Mouse (Mus musculus) forebrain, postnatal 0 days (tissue): ENCODE data around the gene Atxn7l1. TPM values are rescaled to one million over a fixed set of nuclear protein-coding genes. Genes with fewer than 3 reads are reported as not detected.
A peak's percentile ranks its signal among the peaks of the same experiment; 100 is the strongest.

Experiments
- ATAC-seq: fragments of 200-750 bp; cut with Nextera tagmentation; 2 replicates; pipeline ENCODE4 v1.8.0; 2017; ENCODE audit warnings: mild to moderate bottlenecking, moderate library complexity
- DNase-seq: peaks from one replicate; pipeline ENCODE4 v3.0.0-alpha.2; 2015
- H3K27ac ChIP-seq: fragments of 300-500 bp; sonication (generic); 2 replicates; pipeline ENCODE4 v1.5.1; 2014; ENCODE audit warnings: low read depth, mild to moderate bottlenecking, antibody characterized with exemption, low read length, moderate library complexity, mixed read lengths
- H3K27me3 ChIP-seq: fragments of 300-500 bp; sonication (generic); 2 replicates; pipeline ENCODE4 v1.6.1; 2014; ENCODE audit warnings: mild to moderate bottlenecking, low read length, mixed read lengths; ENCODE audit not compliant: insufficient read depth
- H3K36me3 ChIP-seq: fragments of 300-500 bp; sonication (generic); 2 replicates; pipeline ENCODE4 v1.6.1; 2014; ENCODE audit warnings: mild to moderate bottlenecking, moderate library complexity; ENCODE audit not compliant: insufficient read depth
- H3K4me1 ChIP-seq: fragments of 300-500 bp; sonication (generic); 2 replicates; pipeline ENCODE4 v1.6.1; 2014; ENCODE audit warnings: antibody characterized with exemption; ENCODE audit not compliant: insufficient read depth
- H3K4me2 ChIP-seq: fragments of 300-500 bp; sonication (generic); 2 replicates; pipeline ENCODE4 v1.6.1; 2014; ENCODE audit warnings: low read depth, mild to moderate bottlenecking, moderate library complexity
- H3K4me3 ChIP-seq: fragments of 300-500 bp; sonication (generic); 2 replicates; pipeline ENCODE4 v1.5.1; 2014; ENCODE audit warnings: low read depth, low read length, mixed read lengths
- H3K9ac ChIP-seq: fragments of 300-500 bp; sonication (generic); 2 replicates; pipeline ENCODE4 v1.6.1; 2014; ENCODE audit warnings: mild to moderate bottlenecking
- H3K9me3 ChIP-seq: fragments of 300-500 bp; sonication (generic); 2 replicates; pipeline ENCODE4 v1.6.1; 2016; ENCODE audit warnings: low read length
- CTCF ChIP-seq: sonication (generic); IDR thresholded peaks from 2 replicates; pipeline ENCODE4 v1.5.1; 2016; ENCODE audit warnings: antibody characterized with exemption, control low read depth, low read depth
- WGBS: fragments of 180-500 bp; shearing (Covaris S2); extraction: QIAGEN DNeasy Blood & Tissue Kit; methylation state at CpG from one replicate; pipeline ENCODE4 v1.1.7; 2014; 5-methylcytosine and 5-hydroxymethylcytosine counted together
- polyA plus RNA-seq: library from polyadenylated mRNA; unstranded; fragments of >200 nt; fragmentation: Nextera tagmentation; extraction: Ambion mirVana; gene quantifications from 2 replicates; pipeline ENCODE4 v1.2.1, GENCODE M21; 2015
- total RNA-seq: library from RNA; depleted of rRNA; stranded (reverse); fragments of >200 nt; gene quantifications from 2 replicates; pipeline ENCODE4 v1.2.3, GENCODE M21; 2014; rRNA removed

Atxn7l1 gene
- total RNA-seq: 16.1 and 23.0 TPM in 2 replicates
- 18.2 TPM in 2 replicates for polyA plus RNA-seq

DNA sequence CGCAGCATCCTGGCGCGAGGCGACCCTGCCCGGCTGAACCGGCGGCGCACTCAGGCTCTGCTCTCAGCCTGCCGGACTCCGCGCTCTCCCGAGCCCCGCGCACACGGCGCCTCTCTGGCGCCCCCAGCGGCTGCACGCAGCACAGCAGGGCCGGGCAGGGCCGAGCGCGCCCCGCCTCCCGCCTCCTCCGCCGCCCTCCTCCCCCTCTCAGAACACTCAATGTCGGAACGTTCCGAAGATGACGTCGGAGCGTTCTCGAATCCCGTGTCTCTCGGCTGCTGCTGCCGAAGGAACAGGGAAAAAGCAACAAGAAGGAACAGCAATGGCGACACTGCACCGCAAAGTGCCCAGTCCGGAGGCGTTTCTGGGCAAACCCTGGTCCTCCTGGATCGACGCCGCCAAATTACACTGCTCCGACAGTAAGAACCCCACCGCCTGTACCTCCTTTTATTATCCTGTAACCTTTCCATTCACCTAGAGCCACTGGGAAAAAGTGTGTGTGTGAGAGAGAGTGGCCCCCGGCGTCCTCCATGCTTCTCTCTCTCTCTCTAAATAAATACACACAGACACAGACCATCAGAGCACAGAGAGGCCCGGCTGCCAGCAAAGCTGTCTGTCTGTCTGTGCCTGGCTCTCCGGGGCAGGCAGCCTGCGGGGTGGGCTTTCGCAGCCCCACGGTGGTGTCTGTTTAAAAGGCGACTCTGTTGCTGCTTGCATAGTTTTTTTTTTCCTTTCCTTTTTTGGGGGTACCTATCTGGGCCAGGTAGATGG, at the start of gene Atxn7l1:
Gene Atxn7l1 (plus strand): TSS at position 197 of the 771 bp plus-strand sequence.
- H3K9me3 ChIP-seq: no peaks in the 10 kb centered on the region
- H3K36me3 ChIP-seq: no peaks in the 10 kb centered on the region
- peaks cover 21% of the 10 kb centered on the region for H3K4me1 ChIP-seq
- no peaks in the 10 kb centered on the region; the same call in 1 of the 2 replicates for H3K27me3 ChIP-seq
- DNase-seq (peak; percentile 98), ATAC-seq (peak; percentile 97)
- peak within 1 kb of the TSS; percentile 64 for H3K4me3 ChIP-seq
- H3K27ac ChIP-seq: peak within 1 kb of the TSS; percentile 89
- TF ChIP-seq CTCF: peak; percentile 88
- H3K9ac ChIP-seq: peak within 1 kb of the TSS; percentile 64
- WGBS: under 1% methylated on average over 52 of the region's 54 CpGs
- H3K4me2 ChIP-seq: peak within 1 kb of the TSS; percentile 92

GRCm38 (mm10) chr12:33101627-33102026, 45.9 kb upstream of the Atxn7l1 start:
- no peak overlapping the region for H3K27ac ChIP-seq
- TF ChIP-seq CTCF: no peak
- H3K4me3 ChIP-seq: no peak overlapping the region
- ATAC-seq (peak; percentile 40; the same call in 1 of the 2 replicates), DNase-seq (no peak)
- H3K4me2 ChIP-seq: no peak overlapping the region
- no peaks in the 10 kb centered on the region for H3K9me3 ChIP-seq
- no peaks in the 10 kb centered on the region for H3K36me3 ChIP-seq
- H3K4me1 ChIP-seq: peaks cover 15% of the 10 kb centered on the region
- WGBS: 70% methylated on average over 8 of the region's 8 CpGs
- H3K27me3 ChIP-seq: no peaks in the 10 kb centered on the region
- no peak overlapping the region for H3K9ac ChIP-seq

DNA sequence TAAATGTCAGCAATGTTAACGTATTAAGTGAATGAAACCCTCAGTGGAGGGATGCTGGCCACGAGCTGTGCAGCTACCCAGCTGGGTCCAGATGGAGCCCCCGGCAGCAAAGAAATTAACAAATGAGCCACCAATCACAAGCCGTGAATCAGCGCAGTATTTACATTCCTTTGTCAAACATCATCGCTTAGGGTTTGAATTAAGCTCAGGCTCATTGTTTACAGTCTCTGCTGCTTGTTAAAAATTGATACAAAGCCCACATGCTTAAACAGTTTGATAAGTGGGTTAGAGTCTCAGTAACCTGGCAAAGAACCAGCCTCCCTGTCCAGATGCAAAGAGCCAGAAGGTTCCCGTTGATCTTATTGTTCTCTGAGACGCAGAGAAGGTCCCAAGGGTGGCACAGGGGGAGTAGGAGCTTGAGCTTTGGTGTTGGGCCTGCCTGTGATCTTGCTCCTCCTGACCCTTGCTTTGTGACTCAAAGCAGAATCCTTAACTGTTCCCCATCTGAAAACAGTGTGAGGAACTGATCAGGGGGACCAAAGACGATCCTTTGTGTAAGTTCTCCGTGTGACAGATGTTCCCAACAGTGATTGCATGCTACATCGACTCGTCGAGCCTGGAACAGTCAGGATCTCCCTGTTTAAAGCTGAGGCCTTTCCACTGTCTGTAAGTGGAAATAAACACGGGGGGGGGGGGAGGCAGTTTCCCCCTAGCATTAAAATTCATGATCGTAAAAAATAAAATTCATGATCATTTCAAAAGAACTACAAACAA, 45.0 kb upstream of the Atxn7l1 start:
- ATAC-seq (peak; percentile 44), DNase-seq (peak; percentile 36)
- H3K27ac ChIP-seq: no peak overlapping the region
- 13% methylated on average over 15 of the region's 15 CpGs for WGBS
- H3K9ac ChIP-seq: no peak overlapping the region
- no peak overlapping the region for H3K4me2 ChIP-seq
- no peaks in the 10 kb centered on the region for H3K9me3 ChIP-seq
- H3K27me3 ChIP-seq: no peaks in the 10 kb centered on the region
- H3K4me3 ChIP-seq: no peak overlapping the region
- no peaks in the 10 kb centered on the region for H3K36me3 ChIP-seq
- peaks cover 20% of the 10 kb centered on the region for H3K4me1 ChIP-seq
- TF ChIP-seq CTCF: no peak

DNA sequence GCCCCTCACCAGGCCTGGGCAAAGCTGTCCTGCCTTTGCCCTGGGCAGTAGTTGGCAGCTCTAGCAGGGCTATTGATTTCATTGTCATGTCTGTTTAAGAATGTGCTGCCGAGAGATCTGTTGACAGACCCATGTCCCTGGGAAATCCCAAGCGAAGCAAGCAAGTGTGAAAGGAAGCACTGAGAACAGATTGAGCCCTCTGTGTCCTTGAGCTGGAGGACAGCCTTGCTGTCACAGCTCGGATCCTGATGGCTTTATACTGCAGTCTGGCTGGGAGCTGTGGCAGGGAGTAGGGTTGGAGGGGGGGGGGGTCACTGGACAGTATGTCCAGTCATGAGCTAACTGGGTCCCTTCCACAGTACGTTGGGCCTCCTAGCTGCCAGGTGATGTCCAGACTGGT, 41.8 kb upstream of the Atxn7l1 start:
- WGBS: 58% methylated on average over 4 of the region's 4 CpGs
- no peaks in the 10 kb centered on the region for H3K27me3 ChIP-seq
- no peak overlapping the region for H3K4me3 ChIP-seq
- peaks cover 20% of the 10 kb centered on the region for H3K4me1 ChIP-seq
- DNase-seq: no peak
- no peak for ATAC-seq
- no peak overlapping the region for H3K27ac ChIP-seq
- H3K9me3 ChIP-seq: no peaks in the 10 kb centered on the region
- H3K36me3 ChIP-seq: no peaks in the 10 kb centered on the region
- no peak for TF ChIP-seq CTCF
- no peak overlapping the region for H3K9ac ChIP-seq
- no peak overlapping the region for H3K4me2 ChIP-seq

GRCm38 (mm10) chr12:33106438-33107167, 40.9 kb upstream of the Atxn7l1 start:
- H3K36me3 ChIP-seq: no peaks in the 10 kb centered on the region
- ATAC-seq (peak; percentile 67), DNase-seq (peak; percentile 63)
- no peak overlapping the region for H3K4me2 ChIP-seq
- WGBS: 46% methylated on average over 10 of the region's 10 CpGs
- H3K4me1 ChIP-seq: peaks cover 20% of the 10 kb centered on the region
- no peaks in the 10 kb centered on the region for H3K27me3 ChIP-seq
- no peak overlapping the region for H3K4me3 ChIP-seq
- H3K9me3 ChIP-seq: no peaks in the 10 kb centered on the region
- peak overlapping the region; percentile 57 for H3K27ac ChIP-seq
- no peak for TF ChIP-seq CTCF
- no peak overlapping the region for H3K9ac ChIP-seq

DNA sequence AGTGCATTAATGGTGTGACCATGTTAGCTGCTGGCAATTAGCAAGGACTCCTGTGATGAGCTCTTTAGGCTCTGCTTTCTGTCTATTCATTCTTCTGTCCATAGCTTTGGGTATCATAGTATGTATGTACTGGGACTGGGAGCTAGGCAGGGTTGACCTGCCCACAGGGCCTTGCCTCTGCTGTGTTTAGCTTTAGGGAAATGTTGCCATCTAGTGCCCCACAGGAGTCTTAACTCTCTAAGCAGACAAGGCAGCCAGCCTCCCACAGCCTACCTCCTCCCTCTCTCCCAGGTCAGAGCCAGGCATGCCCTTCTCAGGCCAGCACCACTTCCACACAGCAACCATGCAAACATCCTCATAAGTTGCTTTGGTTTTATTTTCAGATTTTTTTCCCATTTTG, 38.0 kb upstream of the Atxn7l1 start:
- no peak overlapping the region for H3K4me2 ChIP-seq
- H3K9ac ChIP-seq: no peak overlapping the region
- TF ChIP-seq CTCF: peak; percentile 75
- H3K27me3 ChIP-seq: no peaks in the 10 kb centered on the region
- no peaks in the 10 kb centered on the region for H3K9me3 ChIP-seq
- peak; percentile 73 for ATAC-seq
- no peaks in the 10 kb centered on the region for H3K36me3 ChIP-seq
- H3K27ac ChIP-seq: no peak overlapping the region
- no peak overlapping the region for H3K4me3 ChIP-seq
- H3K4me1 ChIP-seq: peaks cover 10% of the 10 kb centered on the region; the same call in 1 of the 2 replicates
- DNase-seq: peak; percentile 53
